Mouse (Mus musculus) lung, embryonic 14.5 days (tissue): ENCODE measurements at regions not wholly inside any gene's neighbourhood (a gene's known extent, or its start where the extent isn't known, plus 50 kb on each side); places are given as distances from the start of the nearest gene placed in this dataset.

ENCODE experiments used
- ATAC-seq: fragments of 200-750 bp; cut with Nextera tagmentation; 2 replicates; pipeline ENCODE4 v1.8.0; 2017; ENCODE audit warnings: mild to moderate bottlenecking, moderate TSS enrichment, moderate library complexity; ENCODE audit not compliant: insufficient read depth
- DNase-seq: peaks from one replicate; pipeline ENCODE4 v3.0.0-alpha.2; 2015
- H3K27ac ChIP-seq: fragments of 300-500 bp; sonication (generic); 2 replicates; pipeline ENCODE4 v1.5.1; 2014; ENCODE audit warnings: low read depth, mild to moderate bottlenecking, moderate library complexity
- H3K27me3 ChIP-seq: fragments of 300-500 bp; sonication (generic); 2 replicates; pipeline ENCODE4 v1.6.1; 2014; ENCODE audit warnings: low read length, control low read depth; ENCODE audit not compliant: insufficient read depth
- H3K36me3 ChIP-seq: fragments of 300-500 bp; sonication (generic); 2 replicates; pipeline ENCODE4 v1.6.1; 2014; ENCODE audit warnings: control low read depth; ENCODE audit not compliant: insufficient read depth
- H3K4me1 ChIP-seq: fragments of 300-500 bp; sonication (generic); 2 replicates; pipeline ENCODE4 v1.6.1; 2014; ENCODE audit warnings: antibody characterized with exemption, control low read depth; ENCODE audit not compliant: insufficient read depth
- H3K4me2 ChIP-seq: fragments of 300-500 bp; sonication (generic); 2 replicates; pipeline ENCODE4 v1.6.1; 2014; ENCODE audit warnings: mild to moderate bottlenecking
- H3K4me3 ChIP-seq: fragments of 300-500 bp; sonication (generic); 2 replicates; pipeline ENCODE4 v1.5.1; 2014; ENCODE audit warnings: low read depth, low read length
- H3K9ac ChIP-seq: fragments of 300-500 bp; sonication (generic); 2 replicates; pipeline ENCODE4 v1.6.1; 2014
- H3K9me3 ChIP-seq: fragments of 300-500 bp; sonication (generic); 2 replicates; pipeline ENCODE4 v1.6.1; 2016; ENCODE audit warnings: low read depth, low read length, control low read depth
- CTCF ChIP-seq: IDR thresholded peaks from 2 replicates; pipeline ENCODE4 v1.5.1; 2016; ENCODE audit warnings: antibody characterized with exemption, low read depth
- WGBS: fragments of 180-500 bp; shearing (Covaris S2); extraction: QIAGEN DNeasy Blood & Tissue Kit; methylation state at CpG from one replicate; pipeline ENCODE4 v1.1.7; 2014; 5-methylcytosine and 5-hydroxymethylcytosine counted together

DNA sequence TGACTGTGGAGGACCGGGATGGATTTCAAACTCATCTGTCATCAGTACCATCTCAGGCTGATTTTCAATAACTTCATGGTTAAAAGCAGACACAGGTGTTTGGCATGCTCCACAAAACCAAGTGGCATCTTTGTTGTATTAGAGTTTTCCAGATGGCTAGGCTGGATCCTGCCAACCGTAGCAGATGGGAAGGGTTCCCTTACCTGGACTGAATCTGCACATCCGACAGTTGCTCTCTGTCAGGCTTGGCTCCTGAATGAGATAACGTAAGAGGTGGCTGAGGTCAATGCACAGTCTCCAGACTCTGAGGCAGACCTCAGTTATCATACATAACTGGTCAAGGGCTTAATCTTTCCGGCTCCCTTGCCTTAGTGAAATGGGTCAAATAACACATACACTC is 99.0 kb upstream of the Ankrd1 start:
- H3K36me3 ChIP-seq: no peaks in the 10 kb centered on the region
- ATAC-seq (no peak), DNase-seq (no peak)
- H3K9me3 ChIP-seq: no peaks in the 10 kb centered on the region
- H3K4me2 ChIP-seq: no peak overlapping the region
- no peak for TF ChIP-seq CTCF
- no peaks in the 10 kb centered on the region for H3K27me3 ChIP-seq
- H3K27ac ChIP-seq: no peak overlapping the region
- peaks cover 4% of the 10 kb centered on the region for H3K4me1 ChIP-seq
- no peak overlapping the region for H3K4me3 ChIP-seq
- H3K9ac ChIP-seq: no peak overlapping the region
- WGBS: 76% methylated on average over 5 of the region's 5 CpGs

DNA sequence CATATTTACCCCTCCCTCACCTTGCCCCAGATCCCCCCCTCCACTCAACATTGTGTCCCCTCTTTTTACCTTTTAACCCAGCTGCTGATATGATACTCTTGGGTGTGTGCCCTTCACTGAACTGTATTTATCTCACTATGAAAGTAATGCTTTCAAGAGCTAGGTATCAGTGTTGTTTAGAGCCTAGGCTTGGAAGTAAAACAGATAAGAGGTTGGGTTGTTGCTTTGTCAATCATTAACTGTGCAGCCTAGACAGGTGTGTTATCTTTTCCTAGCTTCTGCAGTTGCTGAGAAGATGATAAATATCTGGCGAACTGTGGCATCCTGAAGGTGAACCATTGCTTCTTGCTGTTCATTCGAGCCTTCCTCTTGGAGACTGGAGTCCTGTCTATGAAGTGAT is 101.2 kb upstream of the Ankrd1 start:
- Histone ChIP-seq H3K27ac (no peak overlapping the region), H3K9me3 (no peaks in the 10 kb centered on the region), H3K9ac (no peak overlapping the region), H3K4me2 (no peak overlapping the region), H3K4me3 (no peak overlapping the region), H3K36me3 (no peaks in the 10 kb centered on the region), H3K27me3 (no peaks in the 10 kb centered on the region), H3K4me1 (no peaks in the 10 kb centered on the region)
- DNase-seq (no peak), ATAC-seq (no peak)
- 51% methylated on average over 2 of the region's 2 CpGs for WGBS
- no peak for TF ChIP-seq CTCF

DNA sequence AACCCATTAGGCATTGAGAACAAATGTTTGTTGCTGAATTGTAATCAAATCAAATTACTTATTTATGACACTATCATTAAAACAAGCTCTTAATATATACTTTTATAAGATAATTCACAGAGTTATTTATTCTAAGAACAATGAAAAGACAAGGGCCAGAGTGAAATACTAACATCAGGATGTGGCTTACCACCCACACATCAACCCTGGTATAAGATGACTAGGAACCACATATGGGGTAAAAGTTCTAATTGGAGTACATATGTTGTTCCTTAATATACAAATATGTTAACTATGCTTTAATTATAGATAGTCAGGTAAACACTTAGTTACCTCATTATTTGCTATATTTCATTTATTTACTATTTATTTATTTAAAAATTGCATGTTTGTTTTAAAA is 101.7 kb upstream of the Ankrd1 start:
- Histone ChIP-seq H3K4me3 (no peak overlapping the region), H3K4me2 (no peak overlapping the region), H3K9ac (no peak overlapping the region), H3K9me3 (no peaks in the 10 kb centered on the region), H3K36me3 (no peaks in the 10 kb centered on the region), H3K27ac (no peak overlapping the region), H3K4me1 (no peaks in the 10 kb centered on the region), H3K27me3 (no peaks in the 10 kb centered on the region)
- no peak for TF ChIP-seq CTCF
- ATAC-seq (no peak), DNase-seq (no peak)

DNA sequence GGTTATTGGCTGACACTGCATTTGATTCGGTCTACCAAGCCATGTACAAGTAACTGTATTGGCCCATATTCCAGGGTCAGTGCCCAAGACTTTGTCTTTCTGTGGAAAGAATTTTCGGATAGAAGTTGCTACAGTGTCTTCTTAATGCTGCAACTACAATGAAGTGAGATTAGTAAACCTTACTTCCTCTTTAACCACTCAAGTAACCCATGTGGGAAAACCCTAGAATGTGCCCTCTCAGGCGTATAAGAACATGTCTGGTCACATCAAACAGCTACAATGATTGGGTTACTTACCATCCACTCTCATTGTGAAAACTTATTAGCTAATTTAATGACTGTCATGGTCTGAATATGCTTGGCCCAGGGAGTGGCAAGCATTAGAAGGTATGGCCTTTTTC is 102.3 kb upstream of the Ankrd1 start:
- Histone ChIP-seq H3K36me3 (no peaks in the 10 kb centered on the region), H3K9me3 (no peaks in the 10 kb centered on the region), H3K4me1 (no peaks in the 10 kb centered on the region), H3K27me3 (no peaks in the 10 kb centered on the region), H3K4me2 (no peak overlapping the region), H3K4me3 (no peak overlapping the region), H3K27ac (no peak overlapping the region), H3K9ac (no peak overlapping the region)
- 82% methylated on average over 3 of the region's 3 CpGs for WGBS
- DNase-seq (no peak), ATAC-seq (no peak)
- TF ChIP-seq CTCF: no peak

DNA sequence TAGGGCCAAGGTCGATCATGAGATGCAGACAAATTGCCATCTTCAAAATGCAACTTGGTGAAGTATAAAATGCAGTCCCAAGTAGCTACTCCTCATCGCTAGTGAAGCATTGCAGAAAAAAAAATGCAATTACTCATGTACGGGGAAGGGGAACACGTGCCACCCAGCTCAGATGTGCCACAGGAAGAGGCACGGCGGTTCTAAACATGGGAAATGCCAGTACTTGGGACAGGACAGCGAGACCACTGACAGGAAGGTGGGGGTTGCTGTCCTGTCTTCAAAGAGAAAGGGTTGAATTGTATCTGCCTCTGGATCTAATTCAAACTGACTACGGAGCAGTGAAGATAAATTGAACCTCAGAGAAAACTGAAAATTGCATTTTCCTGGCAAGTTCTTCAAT is 104.6 kb upstream of the Ankrd1 start:
- DNase-seq: peak; percentile 22
- no peak for ATAC-seq
- WGBS: 41% methylated on average over 8 of the region's 8 CpGs
- no peak overlapping the region for H3K4me2 ChIP-seq
- no peak overlapping the region for H3K4me3 ChIP-seq
- no peaks in the 10 kb centered on the region for H3K27me3 ChIP-seq
- no peaks in the 10 kb centered on the region for H3K4me1 ChIP-seq
- no peak overlapping the region for H3K27ac ChIP-seq
- no peak overlapping the region for H3K9ac ChIP-seq
- H3K36me3 ChIP-seq: no peaks in the 10 kb centered on the region
- H3K9me3 ChIP-seq: no peaks in the 10 kb centered on the region
- no peak for TF ChIP-seq CTCF

DNA sequence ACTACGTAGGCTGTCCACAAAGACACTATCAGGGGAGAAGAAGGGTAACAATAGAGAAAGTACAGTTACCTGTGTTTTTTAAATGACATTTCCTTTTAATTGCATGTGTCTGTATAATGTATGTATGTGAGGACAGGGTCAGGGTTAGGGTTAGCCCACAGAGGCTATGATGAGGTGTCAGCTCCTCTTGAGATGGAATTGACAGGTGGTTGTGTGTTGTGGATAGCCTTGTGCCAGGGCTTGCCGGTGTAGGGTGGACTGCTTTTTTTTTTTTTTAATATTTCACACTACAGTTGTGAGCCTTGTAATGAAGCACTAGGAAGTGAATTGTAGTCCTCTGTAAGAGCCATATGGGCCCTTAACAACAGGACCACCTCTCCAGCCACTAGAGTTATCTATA is 105.7 kb upstream of the Ankrd1 start:
- WGBS: 78% methylated on average over 2 of the region's 2 CpGs
- H3K4me1 ChIP-seq: no peaks in the 10 kb centered on the region

DNA sequence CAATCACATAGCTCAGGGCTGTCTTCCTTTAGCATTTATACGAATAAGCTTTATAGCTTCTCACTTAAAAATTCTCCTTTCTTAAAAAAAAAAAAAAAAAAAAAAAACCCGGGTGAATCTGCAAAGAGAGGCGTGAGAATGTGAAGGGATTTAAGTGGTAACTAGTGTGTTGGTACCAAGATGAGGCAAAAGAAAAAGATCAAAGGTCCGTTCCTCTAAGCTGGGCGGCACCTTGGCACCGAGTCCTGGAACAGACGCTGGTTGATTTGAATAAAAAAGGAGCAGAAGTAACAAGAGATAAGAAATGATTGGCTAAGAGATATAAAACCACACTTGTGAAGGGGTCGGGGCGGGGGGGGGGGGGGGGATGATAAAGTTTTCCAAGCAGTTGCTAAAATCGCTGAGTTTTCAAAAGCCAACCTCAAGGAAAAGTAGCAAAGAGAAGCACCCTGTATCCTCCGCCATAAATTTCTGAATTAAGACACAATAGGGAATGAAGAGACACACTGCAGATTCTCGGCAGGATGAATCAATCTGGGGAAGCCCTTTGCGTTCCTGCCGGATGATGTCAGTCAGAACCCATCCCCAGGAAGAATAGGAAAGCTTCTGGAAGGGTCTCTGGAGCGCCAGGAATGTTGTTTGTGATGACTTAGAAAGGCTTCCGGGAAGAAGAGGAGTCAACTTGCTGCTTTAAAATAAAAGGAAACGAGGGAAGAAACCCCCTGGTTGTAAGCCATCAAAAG is 107.7 kb upstream of the Ankrd1 start:
- 18% methylated on average over 17 of the region's 17 CpGs for WGBS
- no peak for TF ChIP-seq CTCF
- no peak for ATAC-seq
- no peak overlapping the region for H3K27ac ChIP-seq
- no peaks in the 10 kb centered on the region for H3K27me3 ChIP-seq
- no peak overlapping the region for H3K9ac ChIP-seq
- no peaks in the 10 kb centered on the region for H3K4me1 ChIP-seq
- peak; percentile 56 for DNase-seq
- H3K9me3 ChIP-seq: no peaks in the 10 kb centered on the region
- peak overlapping the region; percentile 33; the same call in 1 of the 2 replicates for H3K4me2 ChIP-seq
- no peaks in the 10 kb centered on the region for H3K36me3 ChIP-seq
- H3K4me3 ChIP-seq: no peak overlapping the region

More for the DNA sequence above, 105.7 kb upstream of the Ankrd1 start:
- H3K4me3 ChIP-seq: no peak overlapping the region
- no peaks in the 10 kb centered on the region for H3K9me3 ChIP-seq
- no peak overlapping the region for H3K27ac ChIP-seq
- no peak overlapping the region for H3K9ac ChIP-seq
- no peak for DNase-seq
- no peaks in the 10 kb centered on the region for H3K36me3 ChIP-seq
- H3K4me2 ChIP-seq: no peak overlapping the region
- no peaks in the 10 kb centered on the region for H3K27me3 ChIP-seq
- TF ChIP-seq CTCF: no peak
- ATAC-seq: peak; percentile 21; the same call in 1 of the 2 replicates
